ENCODE assay signal across 18 mouse cellular contexts in the genomic region with DNA sequence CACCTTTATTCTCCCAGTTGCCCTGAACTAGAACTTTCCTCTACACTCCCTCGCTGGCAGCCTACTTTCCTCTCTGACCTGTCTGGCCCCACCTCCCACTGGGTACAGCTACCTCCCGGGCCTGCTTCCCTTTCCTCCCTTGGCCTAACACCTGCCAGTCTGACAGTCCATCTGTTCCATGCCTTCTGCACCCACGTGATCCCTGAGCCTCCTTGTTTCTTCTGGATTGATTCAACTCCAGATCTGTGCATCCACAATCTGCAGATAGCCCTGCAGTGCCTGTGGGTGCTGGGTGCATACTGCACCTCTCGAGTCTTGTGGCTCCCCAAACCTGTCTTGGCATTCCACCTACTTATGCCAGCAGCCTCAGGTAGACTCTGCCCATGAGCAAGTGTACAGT. TPM values are rescaled to one million over a fixed set of nuclear protein-coding genes. Genes with fewer than 3 reads are reported as not detected.
DNase-seq lines count a peak whose midpoint lies in the region; ATAC-seq lines count a peak whose summit lies in the region.
"Had no signal": no experiment of that assay in that cellular context is flagged by ENCODE, and none has a peak within 500 bp of the region (broad histone marks: within the 10 kb centered on the region; RNA-seq: fewer than 3 reads in every experiment).

No protein-coding gene starts in this region.

- ATAC-seq in kidney, embryonic 15.5 days (replicated peaks; ENCODE audit: low FRiP score) = no peak
- ATAC-seq in monocyte, adult 5-6 weeks (replicated peaks; ENCODE audit: insufficient number of reproducible peaks, low FRiP score, low TSS enrichment, poor library complexity, severe bottlenecking) = no peak

- 76% methylated on average over 4 of the region's 4 CpGs for WGBS in limb, embryonic 10.5 days
- WGBS in kidney, embryonic 15.5 days = 65% methylated on average over 4 of the region's 4 CpGs

- no peak overlapping the region for H3K4me3 ChIP-seq in limb, embryonic 10.5 days
- H3K4me3 ChIP-seq in kidney, embryonic 15.5 days (replicated peaks) = no peak overlapping the region
- H3K4me3 ChIP-seq: forebrain, embryonic 12.5 days; limb, embryonic 13.5 days had no signal

- no peaks in the 10 kb centered on the region for H3K4me1 ChIP-seq in limb, embryonic 10.5 days
- H3K4me1 ChIP-seq in kidney, embryonic 15.5 days = no peaks in the 10 kb centered on the region
- H3K4me1 ChIP-seq: forebrain, embryonic 12.5 days; limb, embryonic 13.5 days had no signal

- no peaks in the 10 kb centered on the region for H3K27me3 ChIP-seq in limb, embryonic 10.5 days (ENCODE audit: low read depth, poor library complexity, severe bottlenecking)
- H3K27me3 ChIP-seq in kidney, embryonic 15.5 days = no peaks in the 10 kb centered on the region
- H3K27me3 ChIP-seq: forebrain, embryonic 12.5 days; limb, embryonic 13.5 days had no signal

- H3K9me3 ChIP-seq in limb, embryonic 10.5 days (replicated peaks) = no peaks in the 10 kb centered on the region
- no peaks in the 10 kb centered on the region for H3K9me3 ChIP-seq in kidney, embryonic 15.5 days (replicated peaks)
- H3K9me3 ChIP-seq: forebrain, embryonic 12.5 days; limb, embryonic 13.5 days had no signal

- H3K9ac ChIP-seq in kidney, embryonic 15.5 days = no peak overlapping the region
- H3K9ac ChIP-seq: forebrain, embryonic 12.5 days; limb, embryonic 13.5 days; liver, embryonic 14.5 days had no signal

- peak; percentile 48 to 57 for DNase-seq in layer of hippocampus, adult 18-20 months (ENCODE audit: low spot score in 2 of 2)
- DNase-seq in layer of hippocampus, postnatal 10 days (ENCODE audit: low spot score in 2 of 2) = no peak
- DNase-seq in brain, adult 2 months (ENCODE audit: low read depth, low spot score) = peak; percentile 97
- peak; percentile 91 for DNase-seq in cerebellum, adult 11 months
- peak; percentile 72 to 86 for DNase-seq in cerebellum, postnatal 14 days
- no peak for DNase-seq in limb, embryonic 10.5 days (ENCODE audit: low spot score)
- DNase-seq: adrenal gland, postnatal 25 days; gastrocnemius, postnatal 14 days; kidney, adult 8-10 months; kidney, postnatal 36 days; midbrain, embryonic 14.5 days; retina, postnatal 1 day; thymus, postnatal 36 days had no signal

- no peak overlapping the region for H3K4me2 ChIP-seq in kidney, embryonic 15.5 days
- H3K4me2 ChIP-seq: forebrain, embryonic 12.5 days; limb, embryonic 13.5 days had no signal

- H3K27ac ChIP-seq in limb, embryonic 10.5 days = no peak overlapping the region
- H3K27ac ChIP-seq in kidney, embryonic 15.5 days = no peak overlapping the region
- H3K27ac ChIP-seq: forebrain, embryonic 12.5 days; limb, embryonic 13.5 days; liver, embryonic 14.5 days had no signal

- H3K36me3 ChIP-seq in limb, embryonic 10.5 days = peaks cover 9% of the 10 kb centered on the region; the same call in 1 of the 2 replicates
- H3K36me3 ChIP-seq in kidney, embryonic 15.5 days = no peaks in the 10 kb centered on the region

RNA-seq across cellular contexts. Expression of gene Ccdc92, which starts 25.6 kb away (rescaled TPM):
- total RNA-seq in layer of hippocampus, adult 18-20 months (2021) = 10 to 100 TPM; 84.6 to 90.7 TPM
- 10 to 100 TPM; 40.9 to 45.2 TPM for total RNA-seq in layer of hippocampus, postnatal 10 days (2021)
- polyA plus RNA-seq in limb, embryonic 10.5 days (2016; fragmentation: Nextera tagmentation; extraction: Ambion mirVana) = 6.1 and 8.1 TPM in 2 replicates
- 9.1 and 9.7 TPM in 2 replicates for polyA plus RNA-seq in kidney, embryonic 15.5 days (2015; fragmentation: Nextera tagmentation; extraction: Ambion mirVana)
- total RNA-seq in monocyte, adult 5-6 weeks (2017) = 0.96 to 9.1 TPM (median 1.6 TPM) in 3 replicates

RNA-seq across cellular contexts. Expression of gene Zfp664, which starts 25.9 kb away (rescaled TPM):
- total RNA-seq in layer of hippocampus, adult 18-20 months (2021) = 10 to 100 TPM; 68.8 to 69.3 TPM
- total RNA-seq in layer of hippocampus, postnatal 10 days (2021) = 10 to 100 TPM; 52.3 to 52.6 TPM
- 150 and 157 TPM in 2 replicates for polyA plus RNA-seq in limb, embryonic 10.5 days (2016; fragmentation: Nextera tagmentation; extraction: Ambion mirVana)
- polyA plus RNA-seq in kidney, embryonic 15.5 days (2015; fragmentation: Nextera tagmentation; extraction: Ambion mirVana) = 118 and 126 TPM in 2 replicates
- 5.8 to 25.7 TPM (median 19.3 TPM) in 3 replicates for total RNA-seq in monocyte, adult 5-6 weeks (2017)

Comparison
In these comparisons a context has a peak if more than half of its experiments do, and no peak if none do; other contexts are left out.
1. DNase-seq: peak in layer of hippocampus, adult 18-20 months (2 of 2), brain, adult 2 months (single experiment), cerebellum, adult 11 months (single experiment) and cerebellum, postnatal 14 days (2 of 2); none in layer of hippocampus, postnatal 10 days (0 of 2) and limb, embryonic 10.5 days (single experiment).